Mouse (Mus musculus): ENCODE data around the gene Ly6f. TPM values are rescaled to one million over a fixed set of nuclear protein-coding genes. Genes with fewer than 3 reads are reported as not detected.
"Not testable (repeated sequence)": the region's sequence is repeated elsewhere in the genome, so short reads cannot be mapped to it uniquely, and the experiment has no call there.

Ly6f gene
- polyA plus RNA-seq, 1 experiment from 2014 or later: not detected

- Histone ChIP-seq H3K36me3 (no peaks in the 10 kb centered on the region), H3K27ac (no peak overlapping the region), H3K4me2 (replicated peaks) (no peak overlapping the region), H3K9me3 (no peaks in the 10 kb centered on the region), H3K4me3 (replicated peaks) (no peak overlapping the region), H3K27me3 (no peaks in the 10 kb centered on the region), H3K9ac (replicated peaks) (no peak overlapping the region), H3K4me1 (replicated peaks) (no peaks in the 10 kb centered on the region)
- 77% methylated on average over 3 of the region's 3 CpGs for WGBS
- ATAC-seq: no peak
These were observed 3.7 kb downstream of the Ly6f start for GRCm38 (mm10) chr15:75271891-75272290.

GRCm38 (mm10) chr15:75281991-75282390, 13.8 kb downstream of the Ly6f start:
- not testable (repeated sequence) for H3K27me3 ChIP-seq; H3K9me3 ChIP-seq; H3K9ac ChIP-seq (replicated peaks); H3K4me3 ChIP-seq (replicated peaks); H3K36me3 ChIP-seq; H3K4me1 ChIP-seq (replicated peaks); H3K4me2 ChIP-seq (replicated peaks); H3K27ac ChIP-seq; ATAC-seq
- 62% methylated on average over 5 of the region's 5 CpGs for WGBS

DNA sequence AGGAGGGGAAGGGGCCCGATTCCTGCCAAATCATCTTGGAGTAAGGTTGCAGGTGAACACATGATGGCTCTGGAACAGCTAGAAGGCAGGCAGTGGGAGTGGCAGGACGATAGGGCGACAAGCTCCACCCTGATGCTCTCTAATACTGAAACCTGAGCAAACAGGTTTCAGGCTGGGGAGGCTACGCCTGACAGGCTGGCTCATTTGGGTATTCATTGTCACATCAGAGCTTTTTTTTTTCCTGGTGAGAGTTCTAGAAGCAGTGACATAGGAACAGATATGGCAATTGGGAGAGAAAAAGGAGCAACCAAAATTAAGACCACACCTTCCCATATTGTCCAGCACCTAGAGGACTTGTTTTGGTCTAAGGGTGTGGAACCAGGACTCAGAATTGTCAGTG, 18.3 kb downstream of the Ly6f start:
- not testable (repeated sequence) for H3K9ac ChIP-seq (replicated peaks); H3K9me3 ChIP-seq; H3K27ac ChIP-seq; H3K36me3 ChIP-seq; ATAC-seq; H3K27me3 ChIP-seq; H3K4me2 ChIP-seq (replicated peaks); H3K4me3 ChIP-seq (replicated peaks); H3K4me1 ChIP-seq (replicated peaks)
- 84% methylated on average over 4 of the region's 4 CpGs for WGBS

DNA sequence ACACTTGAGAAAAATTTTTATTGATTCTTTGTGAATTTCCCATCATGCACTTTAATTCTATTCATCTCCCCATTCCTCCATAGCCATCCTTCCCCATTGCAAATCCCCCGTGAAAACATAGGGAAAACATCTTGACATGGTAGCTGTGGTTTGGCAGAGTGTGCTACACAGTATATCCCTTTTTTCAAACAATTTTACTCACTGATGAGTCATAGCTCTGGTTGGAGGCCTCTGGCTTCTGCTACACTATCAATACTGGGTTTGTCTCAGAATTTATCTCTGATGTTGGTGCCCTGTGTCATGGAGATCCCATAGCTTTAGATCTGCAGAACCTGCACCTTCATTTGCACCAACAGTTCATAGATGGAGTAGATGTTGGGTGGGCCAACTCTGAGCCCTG, 24.2 kb downstream of the Ly6f start:
- Histone ChIP-seq H3K9me3 (no peaks in the 10 kb centered on the region), H3K36me3 (no peaks in the 10 kb centered on the region), H3K4me3 (replicated peaks) (no peak overlapping the region), H3K27ac (no peak overlapping the region), H3K4me1 (replicated peaks) (no peaks in the 10 kb centered on the region), H3K4me2 (replicated peaks) (no peak overlapping the region), H3K27me3 (no peaks in the 10 kb centered on the region), H3K9ac (replicated peaks) (no peak overlapping the region)
- 85% methylated on average over 1 of the region's 1 CpGs for WGBS
- ATAC-seq: no peak

DNA sequence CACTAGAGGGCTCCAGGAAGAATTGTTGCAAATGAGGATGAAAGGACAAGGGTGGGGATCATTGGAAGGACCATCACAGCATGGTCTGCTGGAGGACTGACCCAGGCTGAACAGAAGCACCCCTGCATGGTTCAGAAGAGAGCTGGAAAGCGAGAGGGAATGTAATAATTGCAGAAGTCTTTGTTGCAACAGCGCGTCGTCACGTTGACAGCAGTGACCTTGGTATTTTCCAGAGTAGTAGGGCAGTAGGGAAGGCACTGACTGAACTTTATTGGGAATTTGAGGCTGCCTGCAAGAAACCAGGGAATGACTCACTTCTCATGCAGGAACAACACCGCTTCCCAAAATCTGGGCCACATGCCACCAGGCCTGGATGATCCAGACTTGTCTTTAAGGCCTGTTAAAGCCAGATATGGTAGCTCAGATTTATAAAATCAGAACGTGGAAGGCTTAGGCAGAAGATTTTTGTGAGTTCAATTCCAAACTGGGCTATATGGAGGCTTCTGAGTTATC, 25.7 kb downstream of the Ly6f start:
- no peak for ATAC-seq
- no peaks in the 10 kb centered on the region for H3K4me1 ChIP-seq (replicated peaks)
- no peaks in the 10 kb centered on the region for H3K27me3 ChIP-seq
- 89% methylated on average over 7 of the region's 7 CpGs for WGBS
- no peak overlapping the region for H3K4me2 ChIP-seq (replicated peaks)
- no peak overlapping the region for H3K9ac ChIP-seq (replicated peaks)
- no peaks in the 10 kb centered on the region for H3K36me3 ChIP-seq
- H3K27ac ChIP-seq: no peak overlapping the region
- H3K4me3 ChIP-seq (replicated peaks): no peak overlapping the region
- no peaks in the 10 kb centered on the region for H3K9me3 ChIP-seq

DNA sequence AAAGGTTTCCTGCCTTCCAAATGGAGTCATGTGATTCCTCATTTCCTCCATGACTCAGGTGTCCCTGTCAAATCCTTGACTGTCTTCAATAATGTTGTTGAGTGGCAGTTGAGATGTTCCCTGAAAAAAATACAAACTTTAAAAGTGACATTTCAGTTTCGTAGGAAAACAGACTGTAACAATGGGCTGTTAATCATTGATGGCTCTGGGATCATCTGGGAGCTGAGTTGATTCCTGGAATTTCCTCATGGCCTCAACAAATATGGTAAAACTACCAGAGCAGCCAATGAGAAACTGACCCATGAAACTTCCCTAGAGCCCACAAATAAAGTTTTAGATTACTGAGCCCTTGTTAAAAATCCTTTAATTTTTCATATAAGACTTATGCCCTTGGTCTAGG, 37.9 kb downstream of the Ly6f start:
- 67% methylated on average over 1 of the region's 1 CpGs for whole genome bisulfite sequencing

GRCm38 (mm10) chr15:75309186-75309585, 41.0 kb downstream of the Ly6f start:
- WGBS: 89% methylated on average over 4 of the region's 4 CpGs
- H3K4me1 ChIP-seq (replicated peaks): no peaks in the 10 kb centered on the region
- H3K4me2 ChIP-seq (replicated peaks): no peak overlapping the region
- no peak for ATAC-seq
- no peaks in the 10 kb centered on the region for H3K9me3 ChIP-seq
- H3K27me3 ChIP-seq: no peaks in the 10 kb centered on the region
- no peak overlapping the region for H3K9ac ChIP-seq (replicated peaks)
- no peak overlapping the region for H3K27ac ChIP-seq
- H3K36me3 ChIP-seq: no peaks in the 10 kb centered on the region
- H3K4me3 ChIP-seq (replicated peaks): no peak overlapping the region

More for the DNA sequence above, 37.9 kb downstream of the Ly6f start:
- H3K4me2 ChIP-seq (replicated peaks): no peak overlapping the region
- no peak overlapping the region for H3K9ac ChIP-seq (replicated peaks)
- no peak overlapping the region for H3K27ac ChIP-seq
- H3K4me1 ChIP-seq (replicated peaks): no peaks in the 10 kb centered on the region
- no peaks in the 10 kb centered on the region for H3K27me3 ChIP-seq
- no peaks in the 10 kb centered on the region for H3K9me3 ChIP-seq
- no peak for ATAC-seq
- no peaks in the 10 kb centered on the region for H3K36me3 ChIP-seq
- no peak overlapping the region for H3K4me3 ChIP-seq (replicated peaks)

- Histone ChIP-seq H3K27ac (no peak overlapping the region), H3K4me1 (replicated peaks) (no peaks in the 10 kb centered on the region), H3K36me3 (no peaks in the 10 kb centered on the region), H3K9ac (replicated peaks) (no peak overlapping the region), H3K4me3 (replicated peaks) (no peak overlapping the region), H3K27me3 (no peaks in the 10 kb centered on the region), H3K9me3 (no peaks in the 10 kb centered on the region), H3K4me2 (replicated peaks) (no peak overlapping the region)
- WGBS: 94% methylated on average over 1 of the region's 1 CpGs
- ATAC-seq: no peak
These were observed 41.7 kb downstream of the Ly6f start for GRCm38 (mm10) chr15:75309946-75310345.

DNA sequence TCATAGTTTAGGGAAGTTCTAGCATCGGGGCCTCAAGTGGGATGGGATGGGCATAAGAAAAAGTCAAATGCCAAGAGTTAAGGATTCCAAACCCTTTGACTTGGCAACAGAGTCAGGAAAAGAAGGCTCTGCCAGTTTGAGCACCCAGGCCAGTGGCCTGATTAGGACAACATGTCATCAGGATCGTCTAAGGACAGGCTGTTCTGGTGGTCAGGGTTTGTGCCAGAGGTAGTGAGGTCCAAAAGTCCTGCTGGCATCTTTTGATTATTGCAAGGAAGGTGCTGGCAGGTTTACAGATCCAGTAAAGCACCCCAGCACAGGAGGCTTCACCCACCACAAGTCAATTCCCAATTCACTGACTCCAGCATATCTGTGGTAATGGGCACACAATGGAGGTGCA, 46.2 kb downstream of the Ly6f start:
- WGBS: 83% methylated on average over 2 of the region's 2 CpGs
- ATAC-seq: no peak
- Histone ChIP-seq H3K4me3 (replicated peaks) (no peak overlapping the region), H3K27me3 (no peaks in the 10 kb centered on the region), H3K9ac (replicated peaks) (no peak overlapping the region), H3K9me3 (no peaks in the 10 kb centered on the region), H3K4me2 (replicated peaks) (no peak overlapping the region), H3K27ac (no peak overlapping the region), H3K4me1 (replicated peaks) (no peaks in the 10 kb centered on the region), H3K36me3 (no peaks in the 10 kb centered on the region)

GRCm38 (mm10) chr15:75317255-75317654, 49.0 kb downstream of the Ly6f start:
- ATAC-seq: no peak
- no peak overlapping the region for H3K9ac ChIP-seq (replicated peaks)
- H3K4me3 ChIP-seq (replicated peaks): no peak overlapping the region
- H3K27me3 ChIP-seq: no peaks in the 10 kb centered on the region
- no peaks in the 10 kb centered on the region for H3K4me1 ChIP-seq (replicated peaks)
- H3K9me3 ChIP-seq: peaks cover 13% of the 10 kb centered on the region; the same call in 1 of the 2 replicates
- H3K27ac ChIP-seq: no peak overlapping the region
- 57% methylated on average over 2 of the region's 2 CpGs for WGBS
- H3K36me3 ChIP-seq: no peaks in the 10 kb centered on the region
- H3K4me2 ChIP-seq (replicated peaks): no peak overlapping the region

- H3K36me3 ChIP-seq: no peaks in the 10 kb centered on the region
- H3K27ac ChIP-seq: no peak overlapping the region
- H3K4me1 ChIP-seq (replicated peaks): no peaks in the 10 kb centered on the region
- no peak overlapping the region for H3K9ac ChIP-seq (replicated peaks)
- H3K4me2 ChIP-seq (replicated peaks): no peak overlapping the region
- no peaks in the 10 kb centered on the region for H3K27me3 ChIP-seq
- no peak for ATAC-seq
- WGBS: 88% methylated on average over 3 of the region's 3 CpGs
- peaks cover 24% of the 10 kb centered on the region; the same call in 1 of the 2 replicates for H3K9me3 ChIP-seq
- no peak overlapping the region for H3K4me3 ChIP-seq (replicated peaks)
These were observed 50.4 kb downstream of the Ly6f start for GRCm38 (mm10) chr15:75318584-75318983.

GRCm38 (mm10) chr15:75320104-75320503, 51.9 kb downstream of the Ly6f start:
- Histone ChIP-seq H3K4me1 (replicated peaks) (no peaks in the 10 kb centered on the region), H3K9me3 (peaks cover 30% of the 10 kb centered on the region; the same call in 1 of the 2 replicates), H3K27me3 (no peaks in the 10 kb centered on the region), H3K9ac (replicated peaks) (no peak overlapping the region), H3K27ac (no peak overlapping the region), H3K4me3 (replicated peaks) (no peak overlapping the region), H3K36me3 (no peaks in the 10 kb centered on the region), H3K4me2 (replicated peaks) (no peak overlapping the region)
- no peak for ATAC-seq
- 85% methylated on average over 3 of the region's 3 CpGs for WGBS

Data from midbrain, embryonic 13.5 days (tissue).